Mouse (Mus musculus) brown adipose tissue, adult 24 weeks (tissue): ENCODE results near the gene Pla2g15. TPM values are rescaled to one million over a fixed set of nuclear protein-coding genes. Genes with fewer than 3 reads are reported as not detected.
A peak's percentile ranks its signal among the peaks of the same experiment; 100 is the strongest.

Source experiments
- H3K27ac ChIP-seq: fragments of 200-500 bp; replicated peaks from 2 replicates; pipeline ENCODE4 v1.5.1; 2012; ENCODE audit warnings: low read depth, mild to moderate bottlenecking, low read length
- H3K4me1 ChIP-seq: fragments of 200-500 bp; 2 replicates; pipeline ENCODE4 v1.6.1; 2012; ENCODE audit warnings: low read length, mixed read lengths; ENCODE audit not compliant: control insufficient read depth, insufficient read depth, insufficient read length
- H3K4me3 ChIP-seq: fragments of 200-500 bp; 2 replicates; pipeline ENCODE4 v1.5.1; 2012; ENCODE audit warnings: low read depth, mild to moderate bottlenecking, low read length, moderate library complexity; ENCODE audit not compliant: insufficient read depth
- polyA plus RNA-seq: library from polyadenylated mRNA; stranded (reverse); fragments of >200 nt; gene quantifications from 2 replicates; pipeline ENCODE4 v1.2.4, GENCODE M21; 2012; ENCODE audit not compliant: missing spikeins, insufficient read depth, insufficient read length

Pla2g15 gene
- polyA plus RNA-seq, 1 experiment = 13.4 TPM

DNA sequence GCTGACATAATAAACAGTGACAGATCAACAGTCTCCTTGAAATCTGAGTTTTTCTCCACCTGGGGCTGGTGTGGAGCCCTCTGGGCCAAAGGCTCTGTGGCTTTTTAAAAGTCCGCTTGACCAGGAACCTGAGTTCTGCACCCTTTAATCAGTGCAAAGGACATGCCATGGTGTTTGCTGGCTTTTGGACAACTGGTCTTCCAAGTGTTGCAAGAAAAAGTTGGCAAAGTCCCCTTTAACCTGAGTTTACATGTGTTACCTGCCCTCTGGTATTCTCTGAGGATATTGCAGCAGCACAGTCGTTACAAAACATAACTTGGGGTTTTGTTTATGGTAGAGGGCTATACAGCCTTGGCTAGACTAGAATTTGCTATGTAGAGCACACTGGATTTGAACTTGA lies 19.7 kb upstream of the Pla2g15 start:
- Histone ChIP-seq H3K4me1 (no peaks in the 10 kb centered on the region), H3K27ac (no peak overlapping the region), H3K4me3 (no peak overlapping the region)

DNA sequence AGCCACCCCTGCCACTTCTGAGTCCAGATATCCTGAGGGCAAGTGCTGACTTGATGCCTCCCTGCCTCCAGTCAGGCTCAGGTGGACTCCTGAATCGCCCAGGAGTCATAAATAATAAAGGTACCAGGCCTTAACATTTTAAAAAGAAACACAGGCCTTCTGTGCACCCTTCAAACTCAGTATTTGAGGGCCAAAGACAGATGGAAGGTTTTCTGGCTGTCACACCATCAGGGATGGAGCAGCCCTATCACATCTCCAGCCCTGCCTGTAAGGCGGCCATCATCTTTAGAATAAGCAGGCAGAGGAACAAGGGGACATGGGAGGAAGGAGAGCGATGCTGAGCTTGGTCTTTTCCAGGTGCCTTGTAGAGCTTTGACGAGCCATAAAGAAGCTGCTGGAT lies 19.2 kb upstream of the Pla2g15 start:
- Histone ChIP-seq H3K4me3 (no peak overlapping the region), H3K27ac (no peak overlapping the region), H3K4me1 (peaks cover 3% of the 10 kb centered on the region; the same call in 1 of the 2 replicates)

DNA sequence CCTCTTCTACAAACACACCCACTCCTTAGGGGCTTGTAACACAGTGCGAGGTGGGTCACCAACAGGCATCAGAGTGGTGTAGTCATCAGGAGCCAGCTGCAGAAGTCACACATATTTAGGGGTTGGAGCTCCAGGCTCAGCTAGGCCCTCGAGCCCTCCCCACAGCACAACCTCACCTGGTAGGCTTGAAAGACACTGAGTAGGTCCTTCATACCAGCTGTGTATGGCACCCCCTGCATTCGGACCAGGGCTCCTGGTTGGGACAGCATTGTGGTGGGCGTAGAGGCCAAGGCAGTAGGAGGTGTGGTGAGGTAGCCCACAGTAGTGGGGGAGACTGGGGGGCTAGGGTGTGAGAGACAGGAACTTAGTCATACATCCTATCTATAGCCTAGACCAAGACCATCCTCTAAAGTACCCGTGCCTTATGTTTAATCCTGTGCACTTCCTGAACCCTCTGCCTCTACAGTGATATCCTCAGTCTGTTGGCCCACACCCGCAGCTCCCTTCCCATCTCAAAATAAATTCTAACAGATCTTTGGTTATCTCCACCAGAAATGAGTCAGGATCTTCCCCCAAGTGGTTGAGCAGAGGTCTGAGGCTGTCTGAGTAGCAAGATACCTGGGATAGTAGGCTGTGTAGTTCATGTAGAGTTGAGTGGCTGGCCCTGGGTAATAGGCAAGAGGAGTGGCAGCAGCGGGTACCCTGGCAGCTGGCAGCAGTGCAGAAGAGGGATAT lies 18.5 kb upstream of the Pla2g15 start:
- peaks cover 3% of the 10 kb centered on the region for H3K4me1 ChIP-seq
- no peak overlapping the region for H3K27ac ChIP-seq
- H3K4me3 ChIP-seq = no peak overlapping the region

DNA sequence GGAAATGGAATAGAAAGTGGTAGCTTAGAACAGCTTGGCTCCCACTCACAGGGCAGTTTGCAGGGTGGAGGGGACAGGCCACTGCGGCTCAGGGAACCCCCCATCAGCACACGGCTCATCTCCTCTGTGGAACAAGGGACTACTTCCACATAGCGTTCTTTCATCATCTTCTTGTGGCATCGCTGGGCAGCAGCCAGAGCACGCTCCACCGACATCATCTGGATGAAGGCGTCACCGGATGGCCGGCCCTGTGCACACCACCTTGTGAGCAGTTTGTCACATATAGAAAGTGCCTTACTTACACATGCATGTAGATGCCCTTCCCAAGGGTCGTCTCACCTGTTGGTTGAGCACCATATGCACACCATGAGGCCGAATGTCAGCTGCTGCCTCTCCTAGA lies 17.8 kb upstream of the Pla2g15 start:
- Histone ChIP-seq H3K27ac (no peak overlapping the region), H3K4me3 (no peak overlapping the region), H3K4me1 (peaks cover 9% of the 10 kb centered on the region)

DNA sequence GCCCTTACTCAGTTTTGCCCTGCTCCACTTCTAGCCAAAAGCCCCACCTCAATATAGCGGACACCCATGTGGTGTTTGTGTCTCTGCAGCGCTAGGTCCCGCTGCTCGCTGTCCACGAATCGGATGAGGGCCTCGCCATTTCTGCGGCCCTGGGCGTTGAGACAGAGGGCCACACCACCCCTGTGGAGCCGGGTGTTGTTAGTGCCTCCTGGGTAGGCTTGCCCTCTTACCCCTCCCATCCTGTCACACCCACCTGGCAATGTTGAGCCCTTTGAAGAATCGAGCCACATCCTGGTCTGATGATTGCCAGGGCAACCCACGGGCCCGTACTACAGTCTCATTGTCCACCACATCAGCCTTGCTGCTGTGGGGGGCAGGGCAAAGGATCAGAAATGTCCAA lies 16.7 kb upstream of the Pla2g15 start:
- H3K4me3 ChIP-seq = no peak overlapping the region
- peaks cover 12% of the 10 kb centered on the region for H3K4me1 ChIP-seq
- no peak overlapping the region for H3K27ac ChIP-seq

DNA sequence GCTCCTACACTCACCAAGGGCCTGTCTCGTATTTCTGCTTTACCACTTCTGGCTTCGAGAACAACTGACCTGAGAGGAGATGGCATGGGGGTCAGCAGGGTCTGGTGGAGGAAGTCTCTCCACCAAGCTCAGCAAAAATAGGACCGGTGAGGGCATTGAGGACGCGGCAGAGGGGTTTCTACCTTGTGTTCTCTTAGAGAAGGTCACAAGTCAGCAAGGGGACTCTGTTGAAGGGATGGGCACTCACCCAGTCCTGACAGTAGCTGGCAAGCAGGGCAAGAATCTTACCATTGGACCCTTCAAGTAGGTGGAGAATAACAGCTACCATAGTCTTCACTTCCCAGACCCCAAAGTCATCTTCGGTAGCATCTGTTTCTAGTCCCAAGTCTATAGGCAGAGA lies 16.3 kb upstream of the Pla2g15 start:
- Histone ChIP-seq H3K27ac (no peak overlapping the region), H3K4me1 (peaks cover 12% of the 10 kb centered on the region)

DNA sequence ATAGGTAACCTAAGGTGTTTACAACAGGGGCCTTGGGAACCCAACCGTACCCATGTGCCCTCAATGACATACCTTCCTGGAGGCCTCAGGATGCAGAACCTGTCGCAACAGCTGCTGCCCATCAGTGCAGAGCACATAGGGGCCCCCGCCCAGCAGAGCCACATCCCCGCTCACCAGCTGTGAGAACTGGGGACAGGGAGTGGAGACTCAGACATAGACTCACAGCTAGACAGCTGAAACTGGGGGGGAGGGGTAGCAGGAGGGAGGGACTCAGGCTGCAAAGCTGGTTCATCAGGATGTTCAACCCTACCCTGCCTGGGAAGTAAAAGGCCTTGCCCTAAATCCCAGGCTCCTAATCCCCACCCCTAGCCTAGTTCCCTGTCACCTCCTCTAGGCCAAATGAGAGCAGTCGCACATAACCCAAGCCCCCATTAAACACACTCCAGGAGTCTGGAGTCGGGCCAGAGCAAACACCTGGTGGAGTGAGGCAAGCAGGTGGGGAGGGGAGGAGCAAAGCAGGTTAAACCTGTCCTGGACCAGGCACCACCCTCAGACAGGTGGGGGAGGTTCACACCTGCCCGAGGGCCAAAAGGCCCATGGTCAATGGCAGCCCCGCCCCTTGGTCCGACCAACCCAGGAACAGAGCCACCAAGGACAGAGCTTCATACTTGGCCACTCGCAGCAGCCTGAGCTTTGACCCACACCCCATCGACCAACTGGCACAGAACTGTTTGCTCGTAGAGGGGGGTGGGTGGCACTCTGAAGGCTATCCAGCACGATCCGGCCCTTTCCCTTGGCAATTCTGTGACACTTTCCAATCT lies 15.2 kb upstream of the Pla2g15 start:
- Histone ChIP-seq H3K4me3 (no peak overlapping the region), H3K4me1 (peaks cover 12% of the 10 kb centered on the region), H3K27ac (no peak overlapping the region)

More for the DNA sequence above, 16.3 kb upstream of the Pla2g15 start:
- no peak overlapping the region for H3K4me3 ChIP-seq

DNA sequence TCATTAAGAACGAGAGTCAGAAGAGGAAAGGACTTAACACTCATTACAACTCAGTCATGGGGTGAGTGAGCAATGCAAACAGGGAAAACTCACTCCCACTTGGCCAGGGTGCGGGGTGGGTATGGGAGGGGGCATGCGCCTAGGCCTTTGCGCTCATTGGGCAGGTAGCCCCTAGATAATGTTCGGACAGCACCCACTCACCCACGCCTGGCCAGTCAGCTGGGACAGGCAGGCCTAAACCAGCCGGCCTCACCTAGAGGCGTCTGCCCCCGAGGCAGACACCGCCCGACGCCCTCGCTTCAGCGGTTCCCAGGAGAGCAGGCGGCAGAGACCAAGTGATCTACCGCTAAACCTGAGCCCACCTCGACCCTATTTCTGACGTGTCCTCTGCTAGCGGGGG lies 14.5 kb upstream of the Pla2g15 start:
- H3K4me3 ChIP-seq = no peak overlapping the region
- no peak overlapping the region for H3K27ac ChIP-seq
- H3K4me1 ChIP-seq = peaks cover 12% of the 10 kb centered on the region

DNA sequence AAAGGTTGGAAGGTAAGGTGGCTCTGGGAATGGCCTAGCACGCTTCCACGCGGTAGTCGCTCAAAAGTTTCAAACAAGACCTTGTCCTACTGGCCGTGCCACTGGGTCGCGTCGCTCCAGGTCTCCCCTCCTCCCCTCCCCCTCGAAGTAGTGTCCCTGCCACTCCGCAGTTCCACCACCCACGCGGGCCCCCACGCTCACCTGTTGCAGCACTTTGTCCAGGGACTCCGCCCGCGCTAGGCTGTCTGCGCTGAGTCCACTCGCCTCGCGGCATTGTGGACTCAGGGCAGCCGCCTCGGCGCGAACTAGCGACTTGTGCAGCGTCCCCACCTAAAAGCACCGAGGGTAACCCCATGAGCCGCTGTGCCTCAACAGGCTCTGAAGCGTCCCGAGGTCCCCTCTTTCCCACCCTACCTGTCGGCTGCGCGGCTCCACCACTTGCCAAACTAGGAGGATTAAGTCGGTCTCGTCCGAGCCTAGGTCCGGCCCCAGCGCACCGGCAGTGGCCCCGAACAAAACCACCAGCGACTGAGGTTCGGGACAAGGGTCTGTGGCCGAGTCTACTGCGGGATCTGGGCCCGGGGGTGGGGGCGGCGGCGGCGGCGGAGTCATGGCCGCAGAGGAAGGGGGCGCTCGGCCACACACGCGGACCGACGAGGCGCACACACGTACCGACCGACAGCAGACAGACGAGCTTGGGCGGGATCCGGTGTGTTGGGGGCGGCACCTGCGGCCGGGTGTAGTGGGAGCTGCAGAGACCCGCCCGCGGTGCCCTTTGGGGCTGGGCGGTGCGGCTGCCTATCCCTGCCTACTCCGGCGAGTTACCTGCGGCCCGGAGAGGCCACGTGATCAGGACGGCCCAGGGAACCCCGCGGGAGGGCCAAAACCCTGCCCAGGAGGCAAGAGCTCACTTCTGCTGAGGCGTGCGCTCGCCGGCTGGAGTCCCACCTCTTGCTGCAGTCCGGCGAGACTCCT lies 13.8 kb upstream of the Pla2g15 start, which contains the start of gene Esrp2:
Gene Esrp2 (minus strand): TSS at position 819 of the 975 bp plus-strand sequence.
- Histone ChIP-seq H3K4me1 (peaks cover 12% of the 10 kb centered on the region), H3K4me3 (peak within 1 kb of the TSS; percentile 81), H3K27ac (0 out of 2 replicates have a peak within 1 kb of the TSS, but pooled peaks have one; percentile 63)

DNA sequence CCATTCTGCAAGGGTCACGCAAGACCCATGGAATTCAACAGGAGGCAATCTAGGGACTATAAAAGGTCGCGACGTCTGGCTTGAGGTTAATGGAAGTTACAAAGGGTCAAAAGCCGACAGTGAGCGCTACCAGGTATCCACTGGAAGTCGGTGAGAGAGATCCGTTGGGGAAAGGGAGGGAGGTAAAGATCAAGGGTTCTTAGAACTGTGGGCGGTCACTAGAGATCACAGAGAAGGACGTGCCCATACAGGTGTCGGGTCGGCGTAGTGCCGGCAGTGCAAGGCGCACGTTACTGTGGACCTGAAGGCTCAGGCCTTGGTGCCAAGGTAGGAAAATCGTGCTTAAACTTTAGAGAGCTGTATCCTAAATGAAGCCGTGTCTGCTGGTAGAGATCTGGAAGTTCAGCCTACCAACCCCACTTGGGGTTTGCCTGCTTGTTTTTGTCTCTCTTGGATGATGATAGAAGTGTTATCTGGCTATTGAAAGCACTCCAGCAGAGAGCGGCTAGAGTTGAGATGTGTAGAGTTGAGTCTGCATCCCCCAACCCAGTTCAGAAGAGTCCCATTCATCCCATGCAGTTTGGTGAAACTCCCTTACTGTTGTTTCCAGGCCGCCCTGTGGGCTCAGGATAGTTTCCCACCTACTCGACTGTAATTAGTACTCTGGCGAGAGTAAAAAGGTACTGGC lies 12.8 kb upstream of the Pla2g15 start:
- Histone ChIP-seq H3K4me3 (peak overlapping the region; percentile 81), H3K4me1 (peaks cover 12% of the 10 kb centered on the region), H3K27ac (0 out of 2 replicates have a peak overlapping the region, but pooled peaks have one; percentile 63)

DNA sequence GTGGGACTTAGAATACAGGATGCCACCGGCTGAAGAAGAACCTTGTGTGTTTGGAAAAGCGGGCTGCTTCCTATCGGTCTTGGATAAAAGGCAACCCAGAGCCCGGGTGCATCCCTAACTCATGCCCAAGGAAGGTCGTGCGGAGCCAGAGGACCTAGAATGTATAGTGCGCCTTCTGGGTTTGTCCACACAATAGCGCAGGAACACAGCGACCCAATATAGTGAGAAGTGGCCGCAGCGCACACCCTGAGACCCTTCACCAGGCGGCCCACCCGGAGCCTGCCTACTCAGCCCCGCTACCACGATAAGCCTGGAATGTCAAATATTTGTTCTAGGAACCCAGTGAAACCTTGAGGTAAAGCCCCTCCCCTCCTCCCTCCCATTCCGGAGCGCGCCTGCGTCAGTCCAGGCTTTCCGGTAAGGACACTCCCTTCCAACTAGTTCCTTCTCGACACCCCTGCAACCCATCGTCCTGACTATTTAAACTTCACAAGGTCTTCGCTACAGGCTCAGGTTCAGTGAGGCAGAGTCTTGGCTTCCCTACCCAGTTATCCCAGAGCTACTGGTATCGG lies 12.2 kb upstream of the Pla2g15 start:
- H3K4me3 ChIP-seq = peak overlapping the region; percentile 81
- H3K27ac ChIP-seq = peak overlapping the region; percentile 69

DNA sequence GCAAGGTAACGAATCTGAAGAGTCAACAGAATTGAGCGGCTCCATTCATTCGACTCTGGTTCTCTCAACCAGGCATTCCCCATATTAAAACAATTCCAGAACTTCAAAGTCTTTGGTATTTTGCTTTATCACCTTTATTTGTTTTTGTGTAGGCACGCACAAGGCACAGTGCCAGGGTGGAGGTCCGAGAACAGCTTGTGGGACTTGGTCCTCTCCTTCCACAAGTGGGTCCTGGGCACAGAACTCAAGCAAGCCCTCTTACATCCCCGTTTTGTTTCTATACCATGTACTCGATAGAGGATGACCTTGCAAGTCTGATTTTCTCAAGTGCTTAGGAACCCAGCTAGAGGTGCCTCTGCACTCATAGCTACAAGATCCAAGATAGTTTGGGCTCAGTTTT lies 11.6 kb upstream of the Pla2g15 start:
- Histone ChIP-seq H3K4me3 (peak overlapping the region; percentile 81), H3K4me1 (peaks cover 12% of the 10 kb centered on the region), H3K27ac (peak overlapping the region; percentile 69; the same call in 1 of the 2 replicates)

More for the DNA sequence above, 12.2 kb upstream of the Pla2g15 start:
- H3K4me1 ChIP-seq = peaks cover 12% of the 10 kb centered on the region

DNA sequence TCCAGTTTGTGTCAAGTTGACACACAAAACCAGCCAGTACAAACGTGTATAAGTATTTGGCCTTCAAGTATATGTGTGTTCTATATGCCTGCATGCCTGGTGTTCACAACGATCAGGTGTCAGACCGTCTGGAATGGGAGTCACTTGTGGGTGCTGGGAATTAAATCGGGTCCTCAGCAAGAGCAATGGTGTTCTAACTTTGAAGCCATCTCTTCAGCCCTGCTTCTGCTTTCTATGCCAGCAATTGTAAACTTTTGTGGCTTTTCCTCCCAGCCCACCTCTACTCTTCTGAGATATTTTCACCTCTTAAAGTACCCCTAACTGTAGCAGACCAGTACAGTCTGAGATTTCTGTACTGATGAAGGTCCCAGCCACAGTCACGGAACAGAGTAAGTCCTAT lies 10.0 kb upstream of the Pla2g15 start:
- no peak overlapping the region for H3K27ac ChIP-seq
- peaks cover 16% of the 10 kb centered on the region for H3K4me1 ChIP-seq
- no peak overlapping the region for H3K4me3 ChIP-seq

DNA sequence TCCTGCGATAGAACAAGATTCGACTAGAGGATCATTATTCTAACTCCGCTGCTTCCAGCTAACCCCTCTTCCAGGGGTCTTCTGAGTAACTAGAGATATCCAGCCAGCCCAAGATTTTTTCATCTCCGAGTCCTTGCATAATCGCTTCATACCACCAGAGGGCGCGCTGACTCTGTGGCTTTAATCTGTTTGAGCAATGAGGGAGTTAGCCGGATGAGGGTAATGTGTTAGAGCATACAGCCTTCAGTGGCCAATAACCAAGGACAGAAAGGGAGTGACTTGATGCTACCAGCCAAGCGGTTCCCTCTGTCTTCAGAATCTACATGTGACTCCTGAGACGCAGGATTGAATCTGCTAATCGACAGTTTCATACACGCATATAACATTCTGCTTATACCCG lies 9.4 kb upstream of the Pla2g15 start:
- Histone ChIP-seq H3K27ac (no peak overlapping the region), H3K4me1 (peaks cover 14% of the 10 kb centered on the region), H3K4me3 (no peak overlapping the region)
